Mouse (Mus musculus): ENCODE results near the gene Mapkapk3.

Mapkapk3 gene

GRCm38 (mm10) chr9:107289211-107290076 is at the start of gene Mapkapk3:
Gene Mapkapk3, minus strand, starts transcription at chr9:107289877.
- peak; percentile 93 for DNase-seq (ENCODE audit: low spot score in 2 of 2)

- peak; percentile 63 to 75 for DNase-seq (ENCODE audit: low spot score in 2 of 2)
Measured at GRCm38 (mm10) chr9:107338172-107338883, 48.7 kb upstream of the Mapkapk3 start, which contains the start of gene Hemk1. Gene Hemk1, minus strand, starts transcription at chr9:107338350.

- no peak for DNase-seq (ENCODE audit: low spot score in 2 of 2)
Measured at GRCm38 (mm10) chr9:107336386-107336785, 46.7 kb upstream of the Mapkapk3 start.

- DNase-seq (ENCODE audit: low spot score in 2 of 2), result peak; percentile 76 to 82
Measured at GRCm38 (mm10) chr9:107335909-107336308, 46.2 kb upstream of the Mapkapk3 start.

GRCm38 (mm10) chr9:107335046-107335445 is 45.4 kb upstream of the Mapkapk3 start:
- no peak for DNase-seq (ENCODE audit: low spot score in 2 of 2)

- peak; percentile 77 to 87 for DNase-seq (ENCODE audit: low spot score in 2 of 2)
Measured at GRCm38 (mm10) chr9:107334356-107334755, 44.7 kb upstream of the Mapkapk3 start.

GRCm38 (mm10) chr9:107333686-107334085 is 44.0 kb upstream of the Mapkapk3 start:
- peak in 1 of 2 experiments; percentile 79 for DNase-seq (ENCODE audit: low spot score in 2 of 2)

- no peak for DNase-seq (ENCODE audit: low spot score in 2 of 2)
Measured at GRCm38 (mm10) chr9:107330791-107331190, 41.1 kb upstream of the Mapkapk3 start.

- DNase-seq (ENCODE audit: low spot score in 2 of 2), result no peak
Measured at GRCm38 (mm10) chr9:107327879-107328620, 38.4 kb upstream of the Mapkapk3 start.

GRCm38 (mm10) chr9:107325904-107326303 is 36.2 kb upstream of the Mapkapk3 start:
- no peak for DNase-seq (ENCODE audit: low spot score in 2 of 2)

GRCm38 (mm10) chr9:107324799-107325561 is 35.3 kb upstream of the Mapkapk3 start:
- no peak for DNase-seq (ENCODE audit: low spot score in 2 of 2)

- DNase-seq (ENCODE audit: low spot score in 2 of 2), result peak in 1 of 2 experiments; percentile 33
Measured at GRCm38 (mm10) chr9:107323558-107323957, 33.9 kb upstream of the Mapkapk3 start.

GRCm38 (mm10) chr9:107322461-107323050 is 32.9 kb upstream of the Mapkapk3 start:
- DNase-seq (ENCODE audit: low spot score in 2 of 2), result no peak

GRCm38 (mm10) chr9:107315791-107316190 is 26.1 kb upstream of the Mapkapk3 start:
- no peak for DNase-seq (ENCODE audit: low spot score in 2 of 2)

- no peak for DNase-seq (ENCODE audit: low spot score in 2 of 2)
Measured at GRCm38 (mm10) chr9:107313926-107314325, 24.2 kb upstream of the Mapkapk3 start.

GRCm38 (mm10) chr9:107312811-107313584 is 23.3 kb upstream of the Mapkapk3 start:
- peak; percentile 61 to 63 for DNase-seq (ENCODE audit: low spot score in 2 of 2)

- DNase-seq (ENCODE audit: low spot score in 2 of 2), result no peak
Measured at GRCm38 (mm10) chr9:107309600-107309999, 19.9 kb upstream of the Mapkapk3 start.

- DNase-seq (ENCODE audit: low spot score in 2 of 2), result peak; percentile 32 to 51
Measured at GRCm38 (mm10) chr9:107309171-107309570, 19.5 kb upstream of the Mapkapk3 start.

GRCm38 (mm10) chr9:107308346-107309000 is 18.8 kb upstream of the Mapkapk3 start:
- no peak for DNase-seq (ENCODE audit: low spot score in 2 of 2)

All from natural killer cell, adult 2 months (primary cell).